Mouse (Mus musculus) R1 (cell line): Measurements from ENCODE around the gene Gm45261.
A peak's percentile ranks its signal among the peaks of the same experiment; 100 is the strongest.

ENCODE experiments used
- DNase-seq: peaks from one replicate; pipeline ENCODE4 v3.0.0-alpha.2; 2018; ENCODE audit warnings: low read depth, low spot score

Gm45261 gene

GRCm38 (mm10) chr1:80461348-80461747 is at the start of gene Gm45261:
Gm45261 (minus strand) TSS chr1:80461448.
- DNase-seq = no peak

GRCm38 (mm10) chr1:80504757-80505156 is 43.5 kb upstream of the Gm45261 start:
- peak; percentile 61 for DNase-seq

GRCm38 (mm10) chr1:80504081-80504480 is 42.8 kb upstream of the Gm45261 start:
- DNase-seq = no peak

- no peak for DNase-seq
Measured at GRCm38 (mm10) chr1:80502456-80503165, 41.4 kb upstream of the Gm45261 start.

GRCm38 (mm10) chr1:80499264-80499663 is 38.0 kb upstream of the Gm45261 start:
- DNase-seq = peak; percentile 20

- DNase-seq = no peak
Measured at GRCm38 (mm10) chr1:80496360-80496759, 35.1 kb upstream of the Gm45261 start.

GRCm38 (mm10) chr1:80483419-80483818 is 22.2 kb upstream of the Gm45261 start:
- no peak for DNase-seq

GRCm38 (mm10) chr1:80474942-80475341 is 13.7 kb upstream of the Gm45261 start:
- no peak for DNase-seq

- no peak for DNase-seq
Measured at GRCm38 (mm10) chr1:80472395-80472794, 11.1 kb upstream of the Gm45261 start.

GRCm38 (mm10) chr1:80459923-80460322 is 1.3 kb downstream of the Gm45261 start:
- no peak for DNase-seq

GRCm38 (mm10) chr1:80459477-80459876 is 1.8 kb downstream of the Gm45261 start:
- DNase-seq = no peak

- no peak for DNase-seq
Measured at GRCm38 (mm10) chr1:80453971-80454370, 7.3 kb downstream of the Gm45261 start.

- DNase-seq = no peak
Measured at GRCm38 (mm10) chr1:80451914-80452549, 9.2 kb downstream of the Gm45261 start.

GRCm38 (mm10) chr1:80447554-80447953 is 13.7 kb downstream of the Gm45261 start:
- DNase-seq = no peak

GRCm38 (mm10) chr1:80440911-80441310 is 20.3 kb downstream of the Gm45261 start:
- no peak for DNase-seq

GRCm38 (mm10) chr1:80438506-80438905 is 22.7 kb downstream of the Gm45261 start:
- DNase-seq = no peak

GRCm38 (mm10) chr1:80427946-80428345 is 33.3 kb downstream of the Gm45261 start:
- no peak for DNase-seq

- DNase-seq = no peak
Measured at GRCm38 (mm10) chr1:80427425-80427824, 33.8 kb downstream of the Gm45261 start.

GRCm38 (mm10) chr1:80424666-80425065 is 36.6 kb downstream of the Gm45261 start:
- no peak for DNase-seq

GRCm38 (mm10) chr1:80418321-80419045 is 42.8 kb downstream of the Gm45261 start:
- DNase-seq = no peak

GRCm38 (mm10) chr1:80416329-80416728 is 44.9 kb downstream of the Gm45261 start:
- DNase-seq = no peak

- no peak for DNase-seq
Measured at GRCm38 (mm10) chr1:80412521-80412920, 48.7 kb downstream of the Gm45261 start.
